Comparison of ENCODE assay signal across 25 mouse cellular contexts in the genomic region with DNA sequence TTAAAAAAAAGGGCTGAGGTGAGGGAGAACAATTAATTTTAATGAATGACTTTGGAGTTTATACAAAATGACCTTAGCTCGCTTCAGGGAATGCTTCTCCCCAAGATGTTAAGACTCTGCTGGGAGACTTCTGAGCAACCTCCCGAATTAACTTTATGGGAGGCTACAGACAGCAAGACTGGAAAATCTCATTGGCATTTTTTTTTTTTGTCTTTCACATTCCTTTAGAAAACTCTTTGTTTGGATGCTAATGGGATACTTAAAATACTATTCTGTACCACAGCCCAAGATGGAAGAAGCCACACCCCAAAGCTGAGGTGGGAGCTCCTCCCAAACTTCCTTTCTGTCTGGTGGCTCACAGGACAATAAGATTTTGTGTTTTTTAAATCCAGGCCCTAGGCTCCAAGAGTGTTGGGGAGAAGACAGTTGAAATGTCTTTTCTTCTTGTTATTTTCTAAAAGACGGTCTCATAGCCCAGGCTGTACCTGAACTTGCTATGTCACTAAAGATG. TPM values are rescaled to one million over a fixed set of nuclear protein-coding genes. Genes with fewer than 3 reads are reported as not detected.
DNase-seq lines count a peak whose midpoint lies in the region; ATAC-seq and TF ChIP-seq lines count a peak whose summit lies in the region.
"Had no signal": no experiment of that assay in that cellular context is flagged by ENCODE, and none has a peak within 500 bp of the region (broad histone marks: within the 10 kb centered on the region; RNA-seq: fewer than 3 reads in every experiment).

No protein-coding gene starts in this region.

- 53% methylated on average over 3 of the region's 3 CpGs for WGBS in midbrain, postnatal 0 days

- H3K9ac ChIP-seq in ES-Bruce4 (ENCODE audit: low read depth, poor library complexity, severe bottlenecking) = peak overlapping the region; percentile 93
- peak overlapping the region; percentile 82; the same call in 1 of the 2 replicates for H3K9ac ChIP-seq in ES-E14 (ENCODE audit: insufficient read depth, low read depth, low read length, poor library complexity, severe bottlenecking)
- H3K9ac ChIP-seq in midbrain, postnatal 0 days (replicated peaks; ENCODE audit: low read length, poor library complexity, severe bottlenecking) = no peak overlapping the region
- H3K9ac ChIP-seq: embryonic facial prominence, embryonic 12.5 days; forebrain, embryonic 13.5 days; forebrain, embryonic 15.5 days; forebrain, postnatal 0 days had no signal

- DNase-seq in ES-E14 (ENCODE audit: low read depth, low spot score) (peak; percentile 86), ZHBTc4 (ENCODE audit: low read depth, low spot score) (peak; percentile 96)
- no peak for DNase-seq in lung, adult 18-20 months
- no peak for DNase-seq in midbrain, postnatal 0 days (ENCODE audit: low spot score)
- DNase-seq: adrenal gland, postnatal 10 days; adrenal gland, postnatal 25 days; cerebellum, adult 11-12 months; cerebellum, adult 2 months; cerebellum, adult 9-10 months; cerebellum, postnatal 10 days; cerebellum, postnatal 25 days; forebrain, postnatal 0 days had no signal

- TF ChIP-seq CTCF in ES-Bruce4 (IDR thresholded peaks at IDR 0.05; ENCODE audit: low read depth, low read length) = no peak
- TF ChIP-seq CTCF in midbrain, postnatal 0 days (IDR thresholded peaks at IDR 0.05) = no peak

- H3K36me3 ChIP-seq in ES-Bruce4 (ENCODE audit: control insufficient read depth, insufficient read depth, low read length, poor library complexity, severe bottlenecking) = peaks cover 31% of the 10 kb centered on the region
- peaks cover 30% of the 10 kb centered on the region for H3K36me3 ChIP-seq in ES-E14 (ENCODE audit: control insufficient read depth, insufficient read depth, low read length, poor library complexity, severe bottlenecking)
- no peaks in the 10 kb centered on the region for H3K36me3 ChIP-seq in midbrain, postnatal 0 days (ENCODE audit: insufficient read depth, low read length)
- H3K36me3 ChIP-seq: embryonic facial prominence, embryonic 10.5 days; embryonic facial prominence, embryonic 12.5 days; forebrain, embryonic 15.5 days had no signal

- no peaks in the 10 kb centered on the region for H3K9me3 ChIP-seq in ES-Bruce4 (replicated peaks; ENCODE audit: control insufficient read depth, insufficient read depth, low read length, poor library complexity, severe bottlenecking)
- no peaks in the 10 kb centered on the region for H3K9me3 ChIP-seq in ES-E14 (ENCODE audit: control insufficient read depth, insufficient read depth, low read depth, low read length)
- H3K9me3 ChIP-seq in midbrain, postnatal 0 days (ENCODE audit: low read length) = no peaks in the 10 kb centered on the region
- H3K9me3 ChIP-seq: embryonic facial prominence, embryonic 10.5 days; embryonic facial prominence, embryonic 12.5 days; forebrain, embryonic 13.5 days; forebrain, embryonic 15.5 days had no signal

- no peak for ATAC-seq in cerebellum, adult (ENCODE audit: insufficient number of reproducible peaks, low FRiP score, low TSS enrichment)
- no peak for ATAC-seq in midbrain, postnatal 0 days (ENCODE audit: low FRiP score)
- ATAC-seq: forebrain, embryonic 13.5 days; forebrain, embryonic 15.5 days; forebrain, postnatal 0 days had no signal

- H3K4me2 ChIP-seq in midbrain, postnatal 0 days (ENCODE audit: low read depth, low read length, poor library complexity, severe bottlenecking) = no peak overlapping the region
- H3K4me2 ChIP-seq: embryonic facial prominence, embryonic 12.5 days; forebrain, embryonic 13.5 days; forebrain, embryonic 15.5 days had no signal

- TF ChIP-seq EP300 in ES-Bruce4 (IDR thresholded peaks at IDR 0.05; ENCODE audit: insufficient read depth, low read depth, low read length) = no peak; the same call in 1 of the 2 replicates

- H3K27me3 ChIP-seq in ES-Bruce4 (ENCODE audit: control insufficient read depth, insufficient read depth, low read length, poor library complexity, severe bottlenecking) = no peaks in the 10 kb centered on the region
- H3K27me3 ChIP-seq in midbrain, postnatal 0 days (ENCODE audit: insufficient read depth, low read length) = peaks cover 54% of the 10 kb centered on the region

- H3K4me1 ChIP-seq in ES-Bruce4 (ENCODE audit: control insufficient read depth, insufficient read depth, low read length) = peaks cover 7% of the 10 kb centered on the region
- H3K4me1 ChIP-seq in ES-E14 (ENCODE audit: control insufficient read depth in 2 of 2, insufficient read depth in 2 of 2, low read length in 2 of 2, poor library complexity in 1 of 2) = peaks cover 6 to 30% of the 10 kb centered on the region in 2 experiments; a peak in 3 of 4 replicates
- peaks cover 10% of the 10 kb centered on the region for H3K4me1 ChIP-seq in midbrain, postnatal 0 days (ENCODE audit: insufficient read depth, low read length)

- H3K4me3 ChIP-seq in ES-Bruce4 (ENCODE audit: low read depth, low read length) (peak overlapping the region; percentile 36), ES-E14 (ENCODE audit: insufficient read depth in 1 of 2, low read depth in 1 of 2, low read length in 2 of 2, poor library complexity in 1 of 2, severe bottlenecking in 1 of 2) (peak overlapping the region; percentile 86 to 93)
- no peak overlapping the region for H3K4me3 ChIP-seq in midbrain, postnatal 0 days (ENCODE audit: low read depth, low read length)
- H3K4me3 ChIP-seq: embryonic facial prominence, embryonic 10.5 days; embryonic facial prominence, embryonic 12.5 days; forebrain, embryonic 13.5 days; forebrain, embryonic 15.5 days had no signal

- in situ Hi-C loops in ES-E14 (cut with MboI; ENCODE audit: low sequenced_read_pairs in 2 of 2, unreplicated experiment in 2 of 2) = no loop called here

- no peak for TF ChIP-seq POLR2A in ES-Bruce4 (IDR thresholded peaks at IDR 0.05; ENCODE audit: insufficient read depth, low read length)

- H3K27ac ChIP-seq in ES-Bruce4 (ENCODE audit: insufficient read depth, low read length) (peak overlapping the region; percentile 97), ES-E14 (ENCODE audit: insufficient read depth, low read depth, low read length, poor library complexity, severe bottlenecking) (peak overlapping the region; percentile 88; the same call in 1 of the 2 replicates)
- no peak overlapping the region for H3K27ac ChIP-seq in midbrain, postnatal 0 days (ENCODE audit: low read depth, low read length)
- H3K27ac ChIP-seq: embryonic facial prominence, embryonic 10.5 days; embryonic facial prominence, embryonic 12.5 days; forebrain, embryonic 13.5 days; forebrain, embryonic 15.5 days had no signal

TF ChIP-seq in ES-E14, 5 proteins besides CTCF, POLR2A, EP300 and RAD21:
- TF ChIP-seq HCFC1 (IDR thresholded peaks at IDR 0.05; ENCODE audit: borderline replicate concordance, insufficient read depth, low read length) (no peak), ZC3H11A (IDR thresholded peaks at IDR 0.05; ENCODE audit: borderline replicate concordance, low read depth, low read length) (no peak), CHD2 (IDR thresholded peaks at IDR 0.05; ENCODE audit: low read depth, low read length) (no peak), ZNF384 (IDR thresholded peaks at IDR 0.05; ENCODE audit: low read depth, low read length) (peak; percentile 96), MAFK (IDR thresholded peaks at IDR 0.05; ENCODE audit: insufficient read depth, low read depth, low read length) (no peak)

RNA-seq across cellular contexts. Expression of a gene that starts 17.0 kb away (rescaled TPM):
- polyA plus RNA-seq in ES-Bruce4 (2011; ENCODE audit: insufficient read depth, insufficient read length, low read depth, missing spikeins) = 82.9 and 84.3 TPM in 2 replicates
- total RNA-seq in ES-E14 (2012; rRNA removed) = 147 and 268 TPM in 2 replicates
- not detected in 2 replicates for total RNA-seq in midbrain, postnatal 0 days (2014; rRNA removed)
- polyA plus RNA-seq in midbrain, postnatal 0 days (2015; fragmentation: Nextera tagmentation; extraction: Ambion mirVana) = not detected in 2 replicates
- total RNA-seq: adrenal gland, adult 18-20 months; adrenal gland, postnatal 10 days; adrenal gland, postnatal 25 days; adrenal gland, postnatal 4 days; forebrain, postnatal 0 days; MEL had no signal
- polyA plus RNA-seq: brain, embryonic 14.5 days; C2C12; cerebellum, adult 2 months; cortical plate, adult 2 months; forebrain, embryonic 11.5 days; forebrain, embryonic 13.5 days; forebrain, embryonic 15.5 days; forebrain, postnatal 0 days had no signal

RNA-seq across cellular contexts. Expression of a gene that starts 26.3 kb away (rescaled TPM):
- 0.43 and 0.78 TPM in 2 replicates for polyA plus RNA-seq in ES-Bruce4 (2011; ENCODE audit: insufficient read depth, insufficient read length, low read depth, missing spikeins)
- total RNA-seq in ES-E14 (2012; rRNA removed) = 2.4 and 3.3 TPM in 2 replicates
- total RNA-seq in midbrain, postnatal 0 days (2014; rRNA removed) = 0.85 and 3.5 TPM in 2 replicates
- polyA plus RNA-seq in midbrain, postnatal 0 days (2015; fragmentation: Nextera tagmentation; extraction: Ambion mirVana) = 0.33 and 1.2 TPM in 2 replicates
- total RNA-seq: MEL had no signal
- polyA plus RNA-seq: C2C12 had no signal

RNA-seq across cellular contexts. Expression of a gene that starts 32.1 kb away (rescaled TPM):
- polyA plus RNA-seq in ES-Bruce4 (2011; ENCODE audit: insufficient read depth, insufficient read length, low read depth, missing spikeins) = 3.1 and 3.3 TPM in 2 replicates
- 10.8 and 43.2 TPM in 2 replicates for total RNA-seq in ES-E14 (2012; rRNA removed)
- 7.9 and 9.3 TPM in 2 replicates for total RNA-seq in midbrain, postnatal 0 days (2014; rRNA removed)
- 3.8 and 5.1 TPM in 2 replicates for polyA plus RNA-seq in midbrain, postnatal 0 days (2015; fragmentation: Nextera tagmentation; extraction: Ambion mirVana)
- total RNA-seq: adrenal gland, postnatal 10 days; adrenal gland, postnatal 25 days had no signal
- polyA plus RNA-seq: cerebellum, adult 2 months; cortical plate, adult 2 months had no signal

RNA-seq across cellular contexts. Expression of a gene that starts 50.7 kb away (rescaled TPM):
- polyA plus RNA-seq in ES-Bruce4 (2011; ENCODE audit: insufficient read depth, insufficient read length, low read depth, missing spikeins) = 21.5 and 30.7 TPM in 2 replicates
- total RNA-seq in ES-E14 (2012; rRNA removed) = 23.9 TPM in 2 replicates
- total RNA-seq in midbrain, postnatal 0 days (2014; rRNA removed) = 19.2 and 19.8 TPM in 2 replicates
- 17.9 and 18.9 TPM in 2 replicates for polyA plus RNA-seq in midbrain, postnatal 0 days (2015; fragmentation: Nextera tagmentation; extraction: Ambion mirVana)

Comparison
In these comparisons a context has a peak if more than half of its experiments do, and no peak if none do; other contexts are left out.
1. DNase-seq: peak in ES-E14 (single experiment) and ZHBTc4 (single experiment); none in lung, adult 18-20 months (0 of 2) and midbrain, postnatal 0 days (single experiment).
2. RNA of a gene that starts 17.0 kb away (total RNA-seq): 147 to 268 TPM in ES-E14; not detected in midbrain, postnatal 0 days; every median in the first group is over 100 times any median in the second.